Mouse (Mus musculus): ENCODE measurements around the gene Ubqln4. TPM values are rescaled to one million over a fixed set of nuclear protein-coding genes. Genes with fewer than 3 reads are reported as not detected.

The Ubqln4 gene
- polyA plus RNA-seq, 1 experiment from 2014 or later, result 39.2 TPM

DNA sequence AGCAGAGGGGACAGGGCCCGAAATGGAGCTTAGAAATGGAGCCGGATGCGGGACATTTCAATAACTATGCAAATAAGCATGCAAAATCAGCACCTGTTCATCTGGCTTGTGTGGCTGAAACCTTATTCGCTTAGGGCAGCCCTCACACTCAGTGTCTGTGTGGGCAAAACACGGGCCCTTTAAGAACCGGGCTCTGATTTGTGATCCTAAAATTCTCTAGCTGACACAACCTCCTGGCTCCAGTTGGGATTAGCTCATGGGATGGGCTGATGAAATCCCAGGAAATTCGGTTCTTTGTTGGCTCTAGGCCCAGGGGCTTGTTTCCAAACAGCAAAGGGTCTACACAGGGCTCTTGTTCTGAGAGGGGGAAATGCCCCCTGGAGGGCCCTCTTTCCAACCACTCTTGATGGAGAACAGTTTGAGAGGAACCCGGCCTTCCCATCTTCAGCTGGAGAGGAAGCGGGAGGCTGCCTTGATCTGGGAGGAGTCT is 62.4 kb downstream of the Ubqln4 start:
- H3K9me3 ChIP-seq (replicated peaks), result no peaks in the 10 kb centered on the region
- ATAC-seq (ENCODE audit: low FRiP score), result no peak
- no peaks in the 10 kb centered on the region for H3K36me3 ChIP-seq
- H3K27ac ChIP-seq (replicated peaks), result no peak overlapping the region
- no peak overlapping the region for H3K4me3 ChIP-seq (replicated peaks)
- WGBS, result 31% methylated on average over 9 of the region's 9 CpGs
- H3K9ac ChIP-seq (replicated peaks), result no peak overlapping the region
- no peaks in the 10 kb centered on the region for H3K27me3 ChIP-seq (replicated peaks)
- peak overlapping the region; percentile 3; the same call in 1 of the 2 replicates for H3K4me2 ChIP-seq
- H3K4me1 ChIP-seq, result peaks cover 27% of the 10 kb centered on the region

DNA sequence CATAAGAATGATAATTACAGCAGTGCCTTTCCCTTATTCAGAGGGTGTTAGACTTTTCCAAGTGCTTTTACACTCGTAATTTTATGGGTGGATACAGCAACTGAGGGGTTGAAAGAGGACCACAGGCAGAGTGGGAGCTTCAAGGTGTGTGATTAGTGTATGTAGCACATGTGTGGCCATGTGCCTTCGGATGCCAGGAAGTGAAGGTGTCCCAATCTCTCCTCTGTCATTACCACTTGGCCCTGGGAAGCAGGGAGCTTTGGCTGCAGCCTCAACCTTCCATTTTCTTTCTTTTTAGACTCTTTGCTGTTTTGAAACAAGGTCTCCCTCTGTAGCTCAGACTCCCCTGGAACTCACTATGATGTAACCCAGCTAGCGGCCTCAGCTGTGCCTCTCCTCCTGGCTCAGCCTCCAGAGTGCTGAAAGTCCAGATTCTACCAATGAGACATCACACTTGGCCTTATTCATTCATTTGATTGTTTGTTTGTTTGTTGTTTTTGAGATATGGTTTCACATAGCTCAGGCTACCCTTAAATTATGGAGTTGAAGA is 63.5 kb downstream of the Ubqln4 start:
- no peak overlapping the region for H3K9ac ChIP-seq (replicated peaks)

DNA sequence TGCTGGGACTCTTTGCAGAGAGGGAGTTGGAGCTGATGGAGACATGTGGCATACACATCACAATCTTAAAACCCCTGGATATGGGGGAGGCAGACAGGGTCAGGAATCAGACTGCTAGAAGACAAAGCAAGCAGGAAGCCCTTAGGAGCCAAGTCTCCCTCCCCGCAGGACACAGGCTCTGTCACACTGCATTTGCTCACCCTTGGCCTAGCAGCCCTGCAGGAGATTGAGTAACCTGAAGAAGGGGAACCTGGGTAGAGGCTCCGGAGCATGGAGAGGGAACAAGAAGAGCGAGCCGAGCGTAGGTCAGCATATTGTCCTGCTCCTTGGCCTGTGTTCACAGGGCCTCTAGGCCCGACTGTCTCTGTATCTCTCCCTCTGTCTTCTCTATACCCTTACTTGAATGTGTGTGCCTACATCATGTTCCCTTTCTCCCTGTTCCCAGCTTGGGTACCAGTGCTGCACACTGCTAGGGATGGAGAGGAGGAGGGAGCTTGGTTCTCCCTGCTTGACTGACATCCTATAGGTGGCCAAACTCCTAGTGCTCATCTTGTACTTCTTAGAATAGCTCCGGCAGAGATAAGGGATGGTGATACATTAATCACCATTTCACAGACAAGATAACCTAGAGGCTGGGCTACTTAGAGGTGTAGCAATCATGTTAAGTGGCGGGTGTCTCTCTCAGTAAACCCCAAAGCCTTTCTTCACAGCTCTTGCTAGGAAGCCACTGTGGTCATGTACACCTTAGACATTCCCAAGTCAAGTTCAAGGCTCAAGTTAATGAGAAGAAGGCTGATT is 64.7 kb downstream of the Ubqln4 start:
- Histone ChIP-seq H3K9me3 (replicated peaks) (no peaks in the 10 kb centered on the region), H3K36me3 (no peaks in the 10 kb centered on the region), H3K27me3 (replicated peaks) (no peaks in the 10 kb centered on the region), H3K4me3 (replicated peaks) (no peak overlapping the region), H3K4me1 (peaks cover 27% of the 10 kb centered on the region), H3K4me2 (no peak overlapping the region), H3K9ac (replicated peaks) (no peak overlapping the region), H3K27ac (replicated peaks) (no peak overlapping the region)
- 75% methylated on average over 8 of the region's 8 CpGs for WGBS
- no peak for ATAC-seq (ENCODE audit: low FRiP score)

More for the DNA sequence above, 63.5 kb downstream of the Ubqln4 start:
- H3K9me3 ChIP-seq (replicated peaks), result no peaks in the 10 kb centered on the region
- WGBS, result 82% methylated on average over 3 of the region's 3 CpGs
- no peaks in the 10 kb centered on the region for H3K36me3 ChIP-seq
- no peak overlapping the region for H3K27ac ChIP-seq (replicated peaks)
- no peak overlapping the region for H3K4me3 ChIP-seq (replicated peaks)
- H3K4me2 ChIP-seq, result no peak overlapping the region
- peaks cover 27% of the 10 kb centered on the region for H3K4me1 ChIP-seq
- no peak for ATAC-seq (ENCODE audit: low FRiP score)
- no peaks in the 10 kb centered on the region for H3K27me3 ChIP-seq (replicated peaks)

MicroRNA genes within 50 kb of the gene (microRNA counts, 519-probe panel; counts per million panel counts)
- not detected for microRNA mmu-miR-1905

Small RNA genes lying within 50 kb of the gene (microRNA-seq; reads per million reads assigned to microRNA genes)
- gene Mir1905, result not detected

Other genes with a start within 250 kb of the Ubqln4 start
- 102 and 129 TPM in 2 replicates for gene Glmp, start 228.7 kb upstream of the Ubqln4 start, polyA plus RNA-seq (2015; fragmentation: Nextera tagmentation; extraction: Ambion mirVana)
- gene Tmem79, start 217.6 kb upstream of the Ubqln4 start, polyA plus RNA-seq (2015; fragmentation: Nextera tagmentation; extraction: Ambion mirVana), result 1.9 and 3.3 TPM in 2 replicates
- 57.7 and 60.8 TPM in 2 replicates for gene Smg5, start 217.5 kb upstream of the Ubqln4 start, polyA plus RNA-seq (2015; fragmentation: Nextera tagmentation; extraction: Ambion mirVana)
- gene Paqr6, start 189.2 kb upstream of the Ubqln4 start, polyA plus RNA-seq (2015; fragmentation: Nextera tagmentation; extraction: Ambion mirVana), result 1.6 and 2.5 TPM in 2 replicates
- 0.15 and 0.28 TPM in 2 replicates for gene Bglap3, start 181.0 kb upstream of the Ubqln4 start, polyA plus RNA-seq (2015; fragmentation: Nextera tagmentation; extraction: Ambion mirVana)
- not detected in 2 replicates for gene Bglap2, start 175.1 kb upstream of the Ubqln4 start, polyA plus RNA-seq (2015; fragmentation: Nextera tagmentation; extraction: Ambion mirVana)
- gene Bglap, start 169.3 kb upstream of the Ubqln4 start, polyA plus RNA-seq (2015; fragmentation: Nextera tagmentation; extraction: Ambion mirVana), result not detected in 2 replicates
- gene Pmf1, start 143.4 kb upstream of the Ubqln4 start, polyA plus RNA-seq (2015; fragmentation: Nextera tagmentation; extraction: Ambion mirVana), result 25.8 and 52.7 TPM in 2 replicates
- 33.6 and 36.4 TPM in 2 replicates for gene Slc25a44, start 128.6 kb upstream of the Ubqln4 start, polyA plus RNA-seq (2015; fragmentation: Nextera tagmentation; extraction: Ambion mirVana)
- 28.2 and 28.8 TPM in 2 replicates for gene Sema4a, start 92.6 kb upstream of the Ubqln4 start, polyA plus RNA-seq (2015; fragmentation: Nextera tagmentation; extraction: Ambion mirVana)
- gene Lmna, start 43.8 kb upstream of the Ubqln4 start, polyA plus RNA-seq (2015; fragmentation: Nextera tagmentation; extraction: Ambion mirVana), result 70.3 and 78.7 TPM in 2 replicates
- 18.6 and 19.2 TPM in 2 replicates for gene Mex3a, start 21.4 kb upstream of the Ubqln4 start, polyA plus RNA-seq (2015; fragmentation: Nextera tagmentation; extraction: Ambion mirVana)
- 0.29 and 4.1 TPM in 2 replicates for gene Rab25, start 5.5 kb upstream of the Ubqln4 start, polyA plus RNA-seq (2015; fragmentation: Nextera tagmentation; extraction: Ambion mirVana)
- gene Lamtor2, start 684 bp upstream of the Ubqln4 start, polyA plus RNA-seq (2015; fragmentation: Nextera tagmentation; extraction: Ambion mirVana), result 189 and 193 TPM in 2 replicates
- gene Ssr2, start 22.1 kb downstream of the Ubqln4 start, polyA plus RNA-seq (2015; fragmentation: Nextera tagmentation; extraction: Ambion mirVana), result 157 and 175 TPM in 2 replicates
- 97.4 and 104 TPM in 2 replicates for gene Arhgef2, start 52.2 kb downstream of the Ubqln4 start, polyA plus RNA-seq (2015; fragmentation: Nextera tagmentation; extraction: Ambion mirVana)
- not detected in 2 replicates for gene Rxfp4, start 99.4 kb downstream of the Ubqln4 start, polyA plus RNA-seq (2015; fragmentation: Nextera tagmentation; extraction: Ambion mirVana)
- gene Khdc4, start 132.0 kb downstream of the Ubqln4 start, polyA plus RNA-seq (2015; fragmentation: Nextera tagmentation; extraction: Ambion mirVana), result 85.9 and 87.4 TPM in 2 replicates
- 58.7 and 67.5 TPM in 2 replicates for gene Rit1, start 163.1 kb downstream of the Ubqln4 start, polyA plus RNA-seq (2015; fragmentation: Nextera tagmentation; extraction: Ambion mirVana)
- 207 and 237 TPM in 2 replicates for gene Syt11, start 221.4 kb downstream of the Ubqln4 start, polyA plus RNA-seq (2015; fragmentation: Nextera tagmentation; extraction: Ambion mirVana)

All from neural tube, embryonic 15.5 days (tissue).